Mouse (Mus musculus) ovary, postnatal 10 days (tissue): ENCODE results near the gene Uqcc3.
"Not testable (repeated sequence)": the region's sequence is repeated elsewhere in the genome, so short reads cannot be mapped to it uniquely, and the experiment has no call there.

Experiments
- DNase-seq: peaks from one replicate; pipeline ENCODE4 v3.0.0; 2022; ENCODE audit warnings: low spot score

Uqcc3 gene

GRCm38 (mm10) chr19:8850402-8850901 is 30.3 kb downstream of the Uqcc3 start, which contains the start of gene Lrrn4cl:
Gene Lrrn4cl (plus strand): TSS chr19:8850768.
- no peak for DNase-seq

- DNase-seq, result no peak
These were observed 32.4 kb downstream of the Uqcc3 start for GRCm38 (mm10) chr19:8848356-8848755.

GRCm38 (mm10) chr19:8844371-8845129 is 36.2 kb downstream of the Uqcc3 start:
- peak; percentile 55 for DNase-seq

GRCm38 (mm10) chr19:8842961-8843360 is 37.8 kb downstream of the Uqcc3 start:
- no peak for DNase-seq

- no peak for DNase-seq
These were observed 39.7 kb downstream of the Uqcc3 start for GRCm38 (mm10) chr19:8841012-8841411.

- no peak for DNase-seq
These were observed 40.6 kb downstream of the Uqcc3 start for GRCm38 (mm10) chr19:8839908-8840791.

GRCm38 (mm10) chr19:8839103-8839907 is 41.4 kb downstream of the Uqcc3 start, which contains the start of gene Gng3:
Gene Gng3 (minus strand): TSS chr19:8839194.
- no peak for DNase-seq

- no peak for DNase-seq
These were observed 42.5 kb downstream of the Uqcc3 start for GRCm38 (mm10) chr19:8838041-8838730.

- peak; percentile 69 for DNase-seq
These were observed 43.4 kb downstream of the Uqcc3 start, which contains the start of gene Bscl2 for GRCm38 (mm10) chr19:8837251-8837791. Gene Bscl2 (plus strand): TSS chr19:8837467.

- not testable (repeated sequence) for DNase-seq
These were observed 44.4 kb downstream of the Uqcc3 start for GRCm38 (mm10) chr19:8836327-8836726.

GRCm38 (mm10) chr19:8832971-8833370 is 47.8 kb downstream of the Uqcc3 start:
- DNase-seq, result no peak

GRCm38 (mm10) chr19:8831262-8831661 is 49.5 kb downstream of the Uqcc3 start:
- no peak for DNase-seq

- DNase-seq, result no peak
These were observed 50.1 kb downstream of the Uqcc3 start for GRCm38 (mm10) chr19:8830664-8831063.
